Mouse (Mus musculus): ENCODE results near the gene Csdc2.

The Csdc2 gene

DNA sequence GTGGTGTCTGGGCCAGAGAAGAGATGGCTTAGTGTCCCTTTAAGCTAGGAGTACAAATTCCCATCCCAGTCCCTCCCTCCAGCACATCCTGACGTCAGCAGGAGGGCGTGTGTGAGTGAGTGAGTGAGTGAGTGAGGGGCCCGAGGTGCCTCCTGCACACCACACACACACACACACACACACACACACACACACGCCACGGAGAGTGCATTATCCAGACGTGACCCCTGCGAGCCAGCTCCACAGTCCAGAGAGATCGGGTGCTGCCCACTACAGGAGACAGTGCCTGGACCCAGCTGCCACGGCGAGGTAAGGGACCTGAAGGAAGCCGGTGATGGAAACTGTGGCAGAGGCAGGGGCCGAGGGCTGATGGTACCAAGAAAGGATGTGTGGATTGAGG, at the start of gene Csdc2:
Gene Csdc2, plus strand, starts transcription at position 81 of the 400 bp plus-strand sequence.
- in situ Hi-C loops (cut with MboI; ENCODE audit: unreplicated experiment in 2 of 2) = no loop called here

GRCm38 (mm10) chr15:81886795-81887550, 49.6 kb upstream of the Csdc2 start:
- in situ Hi-C loops (cut with MboI; ENCODE audit: unreplicated experiment in 2 of 2) = no loop called here

GRCm38 (mm10) chr15:81889175-81889574, 47.4 kb upstream of the Csdc2 start:
- in situ Hi-C loops (cut with MboI; ENCODE audit: unreplicated experiment in 2 of 2) = no loop called here

GRCm38 (mm10) chr15:81891140-81891802, 45.3 kb upstream of the Csdc2 start:
- in situ Hi-C loops (cut with MboI; ENCODE audit: unreplicated experiment in 2 of 2) = no loop called here

- in situ Hi-C loops (cut with MboI; ENCODE audit: unreplicated experiment in 2 of 2) = no loop called here
Measured at GRCm38 (mm10) chr15:81891822-81892580, 44.6 kb upstream of the Csdc2 start.

- in situ Hi-C loops (cut with MboI; ENCODE audit: unreplicated experiment in 2 of 2) = no loop called here
Measured at GRCm38 (mm10) chr15:81894002-81894401, 42.6 kb upstream of the Csdc2 start.

GRCm38 (mm10) chr15:81896407-81896806, 40.2 kb upstream of the Csdc2 start:
- in situ Hi-C loops (cut with MboI; ENCODE audit: unreplicated experiment in 2 of 2) = no loop called here

GRCm38 (mm10) chr15:81897607-81898285, 38.8 kb upstream of the Csdc2 start:
- in situ Hi-C loops (cut with MboI; ENCODE audit: unreplicated experiment in 2 of 2) = no loop called here

GRCm38 (mm10) chr15:81898751-81899150, 37.8 kb upstream of the Csdc2 start:
- in situ Hi-C loops (cut with MboI; ENCODE audit: unreplicated experiment in 2 of 2) = no loop called here

GRCm38 (mm10) chr15:81904939-81905338, 31.6 kb upstream of the Csdc2 start:
- in situ Hi-C loops (cut with MboI; ENCODE audit: unreplicated experiment in 2 of 2) = loop anchor here (5.0 to 10.0 kb wide), 2 partner anchors 73 to 110 kb away; no protein-coding TSS in a partner anchor

DNA sequence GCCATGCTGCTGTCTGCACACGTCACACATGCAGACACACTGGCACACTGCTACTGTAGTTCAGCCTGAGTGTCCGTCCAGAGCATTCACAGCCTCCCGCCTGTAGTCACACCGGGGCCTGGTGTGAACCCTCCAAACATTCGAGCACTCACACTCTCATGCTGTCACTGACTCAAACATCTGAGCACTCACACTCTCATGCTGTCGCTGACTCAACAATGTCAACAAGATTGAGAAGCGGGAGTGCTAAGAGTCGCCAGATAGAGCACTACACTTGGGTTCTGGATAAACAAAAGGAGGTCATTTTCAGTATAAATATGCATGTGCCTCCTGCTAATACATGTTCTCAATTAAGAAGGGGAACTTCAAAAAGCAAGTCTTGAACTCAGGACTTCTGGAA, 28.6 kb upstream of the Csdc2 start:
- in situ Hi-C loops (cut with MboI; ENCODE audit: unreplicated experiment in 2 of 2) = loop anchor here (5.0 to 10.0 kb wide), 2 partner anchors 76 to 113 kb away; no protein-coding TSS in a partner anchor

DNA sequence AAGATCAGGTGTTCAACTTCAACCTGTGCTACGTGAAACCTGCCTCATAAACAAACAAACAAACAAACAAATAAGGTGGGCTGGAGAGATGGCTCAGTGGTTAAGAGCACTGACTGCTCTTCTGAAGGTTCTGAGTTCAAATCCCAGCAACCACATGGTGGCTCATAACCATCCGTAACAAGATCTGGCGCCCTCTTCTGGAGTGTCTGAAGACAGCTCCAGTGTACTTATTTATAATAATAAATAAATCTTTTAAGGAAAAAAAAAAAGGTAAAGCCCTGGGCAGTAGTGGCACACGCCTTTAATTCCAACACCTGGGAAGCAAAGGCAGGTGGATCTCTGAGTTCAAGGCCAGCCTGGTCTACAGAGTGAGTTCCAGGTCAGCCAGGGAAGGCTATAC, 27.8 kb upstream of the Csdc2 start:
- in situ Hi-C loops (cut with MboI; ENCODE audit: unreplicated experiment in 2 of 2) = loop anchor here (5.0 to 10.0 kb wide), 2 partner anchors 76 to 114 kb away; no protein-coding TSS in a partner anchor

- in situ Hi-C loops (cut with MboI; ENCODE audit: unreplicated experiment in 2 of 2) = no loop called here
Measured at GRCm38 (mm10) chr15:81912498-81912897, 24.1 kb upstream of the Csdc2 start.

GRCm38 (mm10) chr15:81914668-81915067, 21.9 kb upstream of the Csdc2 start:
- in situ Hi-C loops (cut with MboI; ENCODE audit: unreplicated experiment in 2 of 2) = loop anchor here (5.0 kb wide), 1 partner anchor 212 kb away; no protein-coding TSS in a partner anchor

DNA sequence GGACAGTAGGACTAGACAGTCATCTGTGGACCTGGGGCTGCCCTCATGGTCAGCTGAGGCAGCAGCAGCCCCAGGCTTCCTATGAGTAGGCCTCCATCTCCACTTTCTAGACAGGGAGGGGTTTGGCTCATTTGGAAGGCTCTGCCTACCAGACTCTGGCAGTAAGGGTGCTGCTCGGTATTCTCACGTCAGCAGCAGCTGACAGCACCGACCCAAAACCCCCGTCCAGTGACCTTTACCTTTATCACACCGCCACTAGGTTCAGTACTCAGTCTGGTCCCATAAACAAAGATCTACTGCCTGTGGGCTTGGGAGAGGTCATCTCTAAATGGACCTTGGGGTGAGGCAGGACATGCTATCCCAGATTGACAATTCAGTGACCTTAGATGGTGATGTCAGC, 20.9 kb upstream of the Csdc2 start:
- in situ Hi-C loops (cut with MboI; ENCODE audit: unreplicated experiment in 2 of 2) = loop anchor here (5.0 kb wide), 1 partner anchor 213 kb away; no protein-coding TSS in a partner anchor

DNA sequence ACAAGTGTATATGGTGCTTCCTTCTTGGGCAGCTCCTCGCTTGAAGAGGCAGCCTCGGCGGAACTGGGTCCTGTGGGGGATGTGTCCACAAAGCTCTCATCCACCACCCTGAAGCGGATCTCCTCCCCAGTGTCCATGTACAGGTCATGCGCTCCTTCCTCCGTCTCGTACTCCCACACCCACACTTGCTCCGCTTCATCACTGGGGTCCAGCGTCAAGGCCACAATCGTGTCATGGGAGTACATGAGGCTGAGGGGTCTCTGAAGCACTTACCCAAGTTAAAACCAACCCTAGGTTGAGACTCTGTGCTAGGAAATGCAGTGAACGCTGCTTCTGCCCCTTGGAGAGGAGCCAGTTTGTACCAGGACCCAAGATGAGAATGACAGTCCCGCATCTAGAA, 19.4 kb upstream of the Csdc2 start:
- in situ Hi-C loops (cut with MboI; ENCODE audit: unreplicated experiment in 2 of 2) = loop anchor here (5.0 kb wide), 1 partner anchor 215 kb away; no protein-coding TSS in a partner anchor

- in situ Hi-C loops (cut with MboI; ENCODE audit: unreplicated experiment in 2 of 2) = loop anchor here (5.0 kb wide), 1 partner anchor 216 kb away; no protein-coding TSS in a partner anchor
Measured at GRCm38 (mm10) chr15:81917621-81918463, 18.7 kb upstream of the Csdc2 start.

DNA sequence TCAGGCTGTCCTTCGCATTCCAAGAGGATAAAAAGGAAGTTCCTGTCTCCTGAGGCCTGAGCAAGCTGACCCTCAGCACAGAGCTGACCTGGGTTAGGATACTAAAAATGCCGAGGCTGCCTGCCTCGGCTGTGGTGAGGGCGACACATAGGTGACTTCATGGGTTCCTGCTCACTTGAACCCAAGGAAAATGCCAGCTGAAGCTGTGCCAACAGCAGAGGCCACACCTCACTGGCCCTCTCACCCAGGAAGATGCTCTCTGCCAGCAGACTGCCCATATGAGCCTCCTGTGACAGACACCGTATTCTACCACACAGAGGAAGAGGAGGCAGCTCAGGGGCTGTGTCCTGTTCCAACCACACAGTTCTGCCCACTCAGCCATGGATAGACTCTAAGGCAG, 17.5 kb upstream of the Csdc2 start:
- in situ Hi-C loops (cut with MboI; ENCODE audit: unreplicated experiment in 2 of 2) = loop anchor here (5.0 kb wide), 1 partner anchor 217 kb away; no protein-coding TSS in a partner anchor

GRCm38 (mm10) chr15:81920546-81921217, 15.9 kb upstream of the Csdc2 start:
- in situ Hi-C loops (cut with MboI; ENCODE audit: unreplicated experiment in 2 of 2) = no loop called here
